Mouse (Mus musculus): Measurements from ENCODE around the gene Gm10134. TPM values are rescaled to one million over a fixed set of nuclear protein-coding genes. Genes with fewer than 3 reads are reported as not detected.
A peak's percentile ranks its signal among the peaks of the same experiment; 100 is the strongest.

Gm10134 gene
- polyA plus RNA-seq, 1 experiment, result not detected

- H3K4me1 ChIP-seq (ENCODE audit: control insufficient read depth, insufficient read depth, insufficient read length, low read length), result peaks cover 55% of the 10 kb centered on the region
- H3K4me3 ChIP-seq (ENCODE audit: insufficient read depth, low read depth, low read length), result peak overlapping the region; percentile 69
- peak overlapping the region; percentile 73 for H3K27ac ChIP-seq (replicated peaks; ENCODE audit: low read depth, low read length)
Observed at GRCm38 (mm10) chr2:28534436-28535262, 28.8 kb downstream of the Gm10134 start.

GRCm38 (mm10) chr2:28535263-28535540, 29.3 kb downstream of the Gm10134 start:
- H3K27ac ChIP-seq (replicated peaks; ENCODE audit: low read depth, low read length), result peak overlapping the region; percentile 73; the same call in 1 of the 2 replicates
- H3K4me1 ChIP-seq (ENCODE audit: control insufficient read depth, insufficient read depth, insufficient read length, low read length), result peaks cover 55% of the 10 kb centered on the region
- peak overlapping the region; percentile 69 for H3K4me3 ChIP-seq (ENCODE audit: insufficient read depth, low read depth, low read length)

- Histone ChIP-seq H3K4me1 (ENCODE audit: control insufficient read depth, insufficient read depth, insufficient read length, low read length) (peaks cover 56% of the 10 kb centered on the region), H3K4me3 (ENCODE audit: insufficient read depth, low read depth, low read length) (peak overlapping the region; percentile 69), H3K27ac (replicated peaks; ENCODE audit: low read depth, low read length) (0 out of 2 replicates have a peak overlapping the region, but pooled peaks have one; percentile 73)
Observed at GRCm38 (mm10) chr2:28535650-28536049, 29.8 kb downstream of the Gm10134 start.

- H3K4me1 ChIP-seq (ENCODE audit: control insufficient read depth, insufficient read depth, insufficient read length, low read length), result peaks cover 59% of the 10 kb centered on the region
- no peak overlapping the region for H3K4me3 ChIP-seq (ENCODE audit: insufficient read depth, low read depth, low read length)
- H3K27ac ChIP-seq (replicated peaks; ENCODE audit: low read depth, low read length), result peak overlapping the region; percentile 42
Observed at GRCm38 (mm10) chr2:28536166-28536565, 30.3 kb downstream of the Gm10134 start.

GRCm38 (mm10) chr2:28536766-28537633, 31.1 kb downstream of the Gm10134 start:
- H3K4me1 ChIP-seq (ENCODE audit: control insufficient read depth, insufficient read depth, insufficient read length, low read length), result peaks cover 59% of the 10 kb centered on the region
- H3K4me3 ChIP-seq (ENCODE audit: insufficient read depth, low read depth, low read length), result no peak overlapping the region
- H3K27ac ChIP-seq (replicated peaks; ENCODE audit: low read depth, low read length), result peak overlapping the region; percentile 42; the same call in 1 of the 2 replicates

- Histone ChIP-seq H3K27ac (replicated peaks; ENCODE audit: low read depth, low read length) (no peak overlapping the region), H3K4me1 (ENCODE audit: control insufficient read depth, insufficient read depth, insufficient read length, low read length) (peaks cover 59% of the 10 kb centered on the region), H3K4me3 (ENCODE audit: insufficient read depth, low read depth, low read length) (no peak overlapping the region)
Observed at GRCm38 (mm10) chr2:28537634-28537920, 31.7 kb downstream of the Gm10134 start.

GRCm38 (mm10) chr2:28537995-28538816, 32.3 kb downstream of the Gm10134 start:
- Histone ChIP-seq H3K4me3 (ENCODE audit: insufficient read depth, low read depth, low read length) (no peak overlapping the region), H3K4me1 (ENCODE audit: control insufficient read depth, insufficient read depth, insufficient read length, low read length) (peaks cover 55% of the 10 kb centered on the region), H3K27ac (replicated peaks; ENCODE audit: low read depth, low read length) (0 out of 2 replicates have a peak overlapping the region, but pooled peaks have one; percentile 23)

- H3K4me1 ChIP-seq (ENCODE audit: control insufficient read depth, insufficient read depth, insufficient read length, low read length), result peaks cover 55% of the 10 kb centered on the region
- H3K4me3 ChIP-seq (ENCODE audit: insufficient read depth, low read depth, low read length), result no peak overlapping the region
- H3K27ac ChIP-seq (replicated peaks; ENCODE audit: low read depth, low read length), result peak overlapping the region; percentile 65
Observed at GRCm38 (mm10) chr2:28538817-28539128, 32.9 kb downstream of the Gm10134 start.

- Histone ChIP-seq H3K4me1 (ENCODE audit: control insufficient read depth, insufficient read depth, insufficient read length, low read length) (peaks cover 55% of the 10 kb centered on the region), H3K27ac (replicated peaks; ENCODE audit: low read depth, low read length) (peak overlapping the region; percentile 65), H3K4me3 (ENCODE audit: insufficient read depth, low read depth, low read length) (no peak overlapping the region)
Observed at GRCm38 (mm10) chr2:28539206-28539605, 33.3 kb downstream of the Gm10134 start.

- Histone ChIP-seq H3K4me3 (ENCODE audit: insufficient read depth, low read depth, low read length) (no peak overlapping the region), H3K27ac (replicated peaks; ENCODE audit: low read depth, low read length) (peak overlapping the region; percentile 50), H3K4me1 (ENCODE audit: control insufficient read depth, insufficient read depth, insufficient read length, low read length) (peaks cover 55% of the 10 kb centered on the region)
Observed at GRCm38 (mm10) chr2:28539949-28540348, 34.1 kb downstream of the Gm10134 start.

GRCm38 (mm10) chr2:28540587-28541227, 34.8 kb downstream of the Gm10134 start:
- Histone ChIP-seq H3K4me3 (ENCODE audit: insufficient read depth, low read depth, low read length) (no peak overlapping the region), H3K27ac (replicated peaks; ENCODE audit: low read depth, low read length) (0 out of 2 replicates have a peak overlapping the region, but pooled peaks have one; percentile 20)

GRCm38 (mm10) chr2:28543894-28544293, 38.0 kb downstream of the Gm10134 start:
- Histone ChIP-seq H3K4me1 (ENCODE audit: control insufficient read depth, insufficient read depth, insufficient read length, low read length) (peaks cover 21% of the 10 kb centered on the region), H3K4me3 (ENCODE audit: insufficient read depth, low read depth, low read length) (no peak overlapping the region), H3K27ac (replicated peaks; ENCODE audit: low read depth, low read length) (no peak overlapping the region)

More at GRCm38 (mm10) chr2:28540587-28541227, 34.8 kb downstream of the Gm10134 start:
- peaks cover 47% of the 10 kb centered on the region for H3K4me1 ChIP-seq (ENCODE audit: control insufficient read depth, insufficient read depth, insufficient read length, low read length)

GRCm38 (mm10) chr2:28545976-28546375, 40.1 kb downstream of the Gm10134 start:
- Histone ChIP-seq H3K4me3 (ENCODE audit: insufficient read depth, low read depth, low read length) (no peak overlapping the region), H3K4me1 (ENCODE audit: control insufficient read depth, insufficient read depth, insufficient read length, low read length) (no peaks in the 10 kb centered on the region; the same call in 1 of the 2 replicates), H3K27ac (replicated peaks; ENCODE audit: low read depth, low read length) (no peak overlapping the region)

- no peaks in the 10 kb centered on the region for H3K4me1 ChIP-seq (ENCODE audit: control insufficient read depth, insufficient read depth, insufficient read length, low read length)
- H3K4me3 ChIP-seq (ENCODE audit: insufficient read depth, low read depth, low read length), result no peak overlapping the region
- H3K27ac ChIP-seq (replicated peaks; ENCODE audit: low read depth, low read length), result no peak overlapping the region
Observed at GRCm38 (mm10) chr2:28546560-28546959, 40.7 kb downstream of the Gm10134 start.

Measured in brown adipose tissue, adult 24 weeks (tissue).